Comparison of ENCODE assay signal across 20 mouse cellular contexts in the genomic region with DNA sequence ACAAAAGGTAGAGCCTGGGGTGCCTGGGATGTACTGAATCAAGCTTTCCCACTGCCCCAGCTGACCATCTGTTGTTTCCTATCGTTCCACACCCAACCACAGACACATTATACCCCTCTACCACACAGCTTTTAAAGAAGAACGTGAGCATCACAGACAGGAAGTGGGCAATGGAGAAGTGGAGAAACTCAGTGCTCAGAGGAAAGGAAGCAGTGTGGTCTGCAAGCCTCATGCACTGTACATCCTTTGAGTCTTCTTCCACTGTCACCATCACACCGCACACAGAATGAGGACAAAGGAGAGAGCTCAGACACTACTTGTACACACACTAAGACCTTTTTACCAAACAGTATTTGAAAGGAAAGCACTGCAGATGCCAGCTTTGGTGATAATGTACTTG. TPM values are rescaled to one million over a fixed set of nuclear protein-coding genes. Genes with fewer than 3 reads are reported as not detected.
DNase-seq lines count a peak whose midpoint lies in the region; ATAC-seq lines count a peak whose summit lies in the region.
"Had no signal": no experiment of that assay in that cellular context is flagged by ENCODE, and none has a peak within 500 bp of the region (broad histone marks: within the 10 kb centered on the region; RNA-seq: fewer than 3 reads in every experiment).

No protein-coding gene starts in this region.

- H3K27ac ChIP-seq in neural tube, embryonic 15.5 days (replicated peaks): no peak overlapping the region
- H3K27ac ChIP-seq: embryonic facial prominence, embryonic 15.5 days; forebrain, embryonic 10.5 days; heart, embryonic 15.5 days; kidney, embryonic 15.5 days; midbrain, embryonic 10.5 days had no signal

- H3K36me3 ChIP-seq in neural tube, embryonic 15.5 days: peaks cover 13% of the 10 kb centered on the region

- no peaks in the 10 kb centered on the region for H3K27me3 ChIP-seq in neural tube, embryonic 15.5 days (replicated peaks)
- H3K27me3 ChIP-seq: embryonic facial prominence, embryonic 15.5 days; heart, embryonic 15.5 days; kidney, embryonic 15.5 days had no signal

- no peak overlapping the region for H3K4me2 ChIP-seq in neural tube, embryonic 15.5 days
- H3K4me2 ChIP-seq: embryonic facial prominence, embryonic 15.5 days; heart, embryonic 15.5 days; kidney, embryonic 15.5 days had no signal

- H3K4me1 ChIP-seq in neural tube, embryonic 15.5 days: peaks cover 18% of the 10 kb centered on the region

- DNase-seq in naive thymus-derived CD4-positive, alpha-beta T cell, adult 2 months (ENCODE audit: low read depth): peak; percentile 75
- peak; percentile 36 for DNase-seq in thymus, postnatal 25 days
- no peak for DNase-seq in heart, postnatal 25 days (ENCODE audit: low spot score)
- DNase-seq in adrenal gland, postnatal 4 days (ENCODE audit: low spot score in 2 of 2): no peak
- DNase-seq: adrenal gland, postnatal 25 days; cerebellum, adult 9-10 months; embryo, embryonic 11 days; liver; liver, postnatal 0 days; lung, postnatal 14 days; spleen, adult 18-20 months had no signal

- peak; percentile 65 for ATAC-seq in CD4-positive, CD25-positive, alpha-beta regulatory T cell, adult 4 months
- peak; percentile 39 for ATAC-seq in common myeloid progenitor, adult 5-6 weeks (replicated peaks; ENCODE audit: low read depth, poor library complexity, severe bottlenecking)
- ATAC-seq in neural tube, embryonic 15.5 days (ENCODE audit: low FRiP score): no peak
- ATAC-seq: intestine, embryonic 16.5 days; liver, postnatal 0 days had no signal

- no peak overlapping the region for H3K9ac ChIP-seq in neural tube, embryonic 15.5 days (replicated peaks)
- H3K9ac ChIP-seq: embryonic facial prominence, embryonic 15.5 days; heart, embryonic 15.5 days; kidney, embryonic 15.5 days; liver, postnatal 0 days had no signal

- intact Hi-C loops in heart, postnatal 25 days (cut with DNase I): no loop called here

- no peaks in the 10 kb centered on the region for H3K9me3 ChIP-seq in neural tube, embryonic 15.5 days (replicated peaks)
- H3K9me3 ChIP-seq: embryonic facial prominence, embryonic 15.5 days; forebrain, embryonic 10.5 days; heart, embryonic 15.5 days; kidney, embryonic 15.5 days; midbrain, embryonic 10.5 days had no signal

- H3K4me3 ChIP-seq in neural tube, embryonic 15.5 days (replicated peaks): no peak overlapping the region
- H3K4me3 ChIP-seq: embryonic facial prominence, embryonic 15.5 days; forebrain, embryonic 10.5 days; heart, embryonic 15.5 days; kidney, embryonic 15.5 days; midbrain, embryonic 10.5 days had no signal

- 82% methylated on average over 3 of the region's 3 CpGs for WGBS in neural tube, embryonic 15.5 days

RNA-seq across cellular contexts. Expression of a gene that starts 3.5 kb away (rescaled TPM):
- polyA plus RNA-seq in CD4-positive, CD25-positive, alpha-beta regulatory T cell, adult 4 months (2017; shearing (Covaris generic)): 10 to 100 TPM; 10.0 to 10.8 TPM
- 8.5 and 12.3 TPM in 2 replicates for total RNA-seq in common myeloid progenitor, adult 5-6 weeks (2017)
- polyA plus RNA-seq in neural tube, embryonic 15.5 days (2015; fragmentation: Nextera tagmentation; extraction: Ambion mirVana): 24.6 and 28.9 TPM in 2 replicates
- 10 to 100 TPM in 1 of 2 experiments, 1 to 10 TPM in 1; 10.0 to 11.3 TPM for total RNA-seq in heart, postnatal 25 days (2021)
- 10 to 100 TPM; 21.1 to 25.2 TPM for total RNA-seq in adrenal gland, postnatal 4 days (2021)

RNA-seq across cellular contexts. Expression of a gene that starts 3.6 kb away (rescaled TPM):
- 10 to 100 TPM; 17.1 to 18.0 TPM for polyA plus RNA-seq in CD4-positive, CD25-positive, alpha-beta regulatory T cell, adult 4 months (2017; shearing (Covaris generic))
- total RNA-seq in common myeloid progenitor, adult 5-6 weeks (2017): 28.7 and 33.8 TPM in 2 replicates
- polyA plus RNA-seq in neural tube, embryonic 15.5 days (2015; fragmentation: Nextera tagmentation; extraction: Ambion mirVana): 27.9 and 29.9 TPM in 2 replicates
- total RNA-seq in heart, postnatal 25 days (2021): 10 to 100 TPM; 23.0 to 24.9 TPM
- total RNA-seq in adrenal gland, postnatal 4 days (2021): 10 to 100 TPM; 28.9 to 31.6 TPM

RNA-seq across cellular contexts. Expression of a gene that starts 20.0 kb away (rescaled TPM):
- polyA plus RNA-seq in CD4-positive, CD25-positive, alpha-beta regulatory T cell, adult 4 months (2017; shearing (Covaris generic)): 10 to 100 TPM; 33.2 to 44.8 TPM
- total RNA-seq in common myeloid progenitor, adult 5-6 weeks (2017): 86.0 and 92.4 TPM in 2 replicates
- 42.6 and 53.8 TPM in 2 replicates for polyA plus RNA-seq in neural tube, embryonic 15.5 days (2015; fragmentation: Nextera tagmentation; extraction: Ambion mirVana)
- 1 to 10 TPM; 5.3 to 8.0 TPM for total RNA-seq in heart, postnatal 25 days (2021)
- total RNA-seq in adrenal gland, postnatal 4 days (2021): 10 to 100 TPM; 13.3 to 15.9 TPM

RNA-seq across cellular contexts. Expression of a gene that starts 25.3 kb away (rescaled TPM):
- polyA plus RNA-seq in CD4-positive, CD25-positive, alpha-beta regulatory T cell, adult 4 months (2017; shearing (Covaris generic)): 10 to 100 TPM; 15.0 to 18.4 TPM
- 10.5 and 16.6 TPM in 2 replicates for total RNA-seq in common myeloid progenitor, adult 5-6 weeks (2017)
- 24.2 and 24.4 TPM in 2 replicates for polyA plus RNA-seq in neural tube, embryonic 15.5 days (2015; fragmentation: Nextera tagmentation; extraction: Ambion mirVana)
- 10 to 100 TPM; 16.0 to 19.4 TPM for total RNA-seq in heart, postnatal 25 days (2021)
- 10 to 100 TPM; 24.3 to 29.5 TPM for total RNA-seq in adrenal gland, postnatal 4 days (2021)

Comparison
In these comparisons a context has a peak if more than half of its experiments do, and no peak if none do; other contexts are left out.
1. DNase-seq: peak in naive thymus-derived CD4-positive, alpha-beta T cell, adult 2 months (single experiment) and thymus, postnatal 25 days (single experiment); none in heart, postnatal 25 days (single experiment) and adrenal gland, postnatal 4 days (0 of 2).